Mouse (Mus musculus) ES-E14 (cell line): ENCODE data around the gene Rrnad1. TPM values are rescaled to one million over a fixed set of nuclear protein-coding genes. Genes with fewer than 3 reads are reported as not detected.

Source experiments
- DNase-seq: peaks from one replicate; pipeline ENCODE4 v3.0.0-alpha.2; 2013; ENCODE audit warnings: low read depth, low spot score
- H3K27ac ChIP-seq: 2 replicates; pipeline ENCODE4 v1.5.1; 2012; ENCODE audit warnings: low read depth, mild to moderate bottlenecking, low read length, moderate library complexity, mixed read lengths; ENCODE audit not compliant: poor library complexity, insufficient read depth, severe bottlenecking
- H3K36me3 ChIP-seq: 2 replicates; pipeline ENCODE4 v1.6.1; 2012; ENCODE audit warnings: mild to moderate bottlenecking, low read length, moderate library complexity, mixed read lengths; ENCODE audit not compliant: control insufficient read depth, poor library complexity, insufficient read depth, severe bottlenecking
- H3K4me1 ChIP-seq, 2 experiments: fragments of 150-350 bp in 1 of 2; sonication (generic) in 1 of 2; 2 replicates each; pipeline ENCODE4 v1.6.1; 2012; ENCODE audit warnings: low read length in 2 of 2, mild to moderate bottlenecking in 1 of 2, mixed read lengths in 1 of 2; ENCODE audit not compliant: control insufficient read depth in 2 of 2, insufficient read depth in 2 of 2, poor library complexity in 1 of 2
- H3K4me3 ChIP-seq, 2 experiments: fragments of 150-350 bp in 1 of 2; sonication (generic) in 1 of 2; 2 replicates each; pipeline ENCODE4 v1.5.1; 2012; ENCODE audit warnings: low read length in 2 of 2, low read depth in 1 of 2, mild to moderate bottlenecking in 1 of 2, mixed read lengths in 1 of 2; ENCODE audit not compliant: insufficient read depth in 1 of 2, poor library complexity in 1 of 2, severe bottlenecking in 1 of 2
- H3K9ac ChIP-seq: 2 replicates; pipeline ENCODE4 v1.6.1; 2012; ENCODE audit warnings: low read depth, mild to moderate bottlenecking, low read length, mixed read lengths; ENCODE audit not compliant: poor library complexity, insufficient read depth, severe bottlenecking
- H3K9me3 ChIP-seq: fragments of 150-350 bp; sonication (generic); 2 replicates; pipeline ENCODE4 v1.6.1; 2012; ENCODE audit warnings: low read depth, mild to moderate bottlenecking, low read length; ENCODE audit not compliant: control insufficient read depth, insufficient read depth
- CHD2 ChIP-seq: IDR thresholded peaks from 2 replicates; pipeline ENCODE4 v1.6.1; 2014; ENCODE audit warnings: mild to moderate bottlenecking, low read depth, low read length, inconsistent platforms
- HCFC1 ChIP-seq: IDR thresholded peaks from 2 replicates; pipeline ENCODE4 v1.6.1; 2012; ENCODE audit warnings: low read length, inconsistent platforms, borderline replicate concordance; ENCODE audit not compliant: insufficient read depth
- MAFK ChIP-seq: IDR thresholded peaks from 2 replicates; pipeline ENCODE4 v1.6.1; 2014; ENCODE audit warnings: mild to moderate bottlenecking, low read depth, low read length, inconsistent platforms; ENCODE audit not compliant: insufficient read depth
- ZC3H11A ChIP-seq: IDR thresholded peaks from 2 replicates; pipeline ENCODE4 v1.6.1; 2012; ENCODE audit warnings: low read depth, mild to moderate bottlenecking, inconsistent platforms, low read length, borderline replicate concordance
- ZNF384 ChIP-seq: IDR thresholded peaks from 2 replicates; pipeline ENCODE4 v1.6.1; 2012; ENCODE audit warnings: low read depth, low read length, inconsistent platforms
- in situ Hi-C, 2 experiments: fragments of 600-800 bp; cut with MboI; formaldehyde crosslinking; loops; one replicate each; pipeline ENCODE4 v1.15.1; 2025; ENCODE audit warnings: low sequenced_read_pairs in 2 of 2, inconsistent platforms in 1 of 2; ENCODE audit not compliant: unreplicated experiment in 2 of 2
- total RNA-seq: library from RNA; depleted of rRNA; stranded (reverse); fragments of 300-350 nt; gene quantifications from 2 replicates; pipeline ENCODE4 v1.2.3, GENCODE M21; 2012

Rrnad1 gene
- total RNA-seq, 1 experiment = 22.0 TPM

DNA sequence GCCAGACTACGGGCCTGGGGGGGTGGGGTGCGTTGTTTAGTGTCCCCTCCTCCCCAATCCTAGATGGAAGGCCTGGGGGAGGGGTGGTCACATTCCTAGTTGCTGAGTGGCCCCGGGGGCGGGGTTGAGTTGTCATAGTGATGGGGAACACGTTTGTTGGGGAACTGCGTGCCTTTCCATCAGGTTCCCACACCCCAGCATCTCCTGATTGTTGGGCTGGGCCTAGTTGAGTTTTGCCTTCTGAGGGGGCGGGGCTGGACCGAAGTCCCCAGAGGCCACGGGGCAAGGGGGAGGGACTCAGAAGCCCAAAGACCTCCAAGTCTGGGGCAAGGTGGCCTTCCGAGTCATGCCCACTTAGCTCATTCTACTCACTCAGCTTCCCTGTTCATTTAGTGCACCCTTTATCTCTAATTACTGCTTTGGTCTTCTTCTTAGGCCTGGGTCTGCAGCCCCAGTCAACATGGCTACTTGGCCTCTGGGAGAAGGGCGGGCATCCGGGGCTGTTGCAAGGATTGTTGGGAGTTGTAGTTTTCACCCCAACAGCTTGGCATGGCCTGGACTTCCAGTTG, 19.9 kb downstream of the Rrnad1 start:
- in situ Hi-C loops = no loop called here
- peak overlapping the region; percentile 89 for H3K27ac ChIP-seq

DNA sequence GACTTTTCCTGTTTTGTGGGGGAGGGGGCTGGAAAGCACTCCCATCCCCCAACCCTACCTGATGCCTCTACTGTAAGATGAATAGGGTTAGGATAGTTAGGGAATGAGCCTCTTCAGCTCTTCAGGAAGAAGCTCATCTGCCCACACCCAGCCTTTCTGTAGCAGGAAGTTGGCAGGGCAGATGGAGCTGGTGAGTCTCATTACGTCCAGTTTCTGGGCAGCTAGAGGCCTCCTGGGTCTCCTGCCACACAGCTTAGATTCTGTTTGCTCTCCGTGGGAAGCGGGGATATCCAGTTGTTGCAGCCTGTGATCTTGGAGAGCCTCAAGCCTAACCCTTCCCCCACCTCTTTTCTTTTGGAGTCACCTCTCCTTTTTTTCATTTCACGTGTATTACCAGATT, 20.6 kb downstream of the Rrnad1 start:
- DNase-seq = no peak
- peak overlapping the region; percentile 47 to 78 for H3K4me3 ChIP-seq
- H3K4me1 ChIP-seq = peaks cover 13 to 18% of the 10 kb centered on the region in 2 experiments
- H3K9ac ChIP-seq = peak overlapping the region; percentile 67
- peaks cover 28% of the 10 kb centered on the region for H3K36me3 ChIP-seq
- peak overlapping the region; percentile 89 for H3K27ac ChIP-seq
- no peaks in the 10 kb centered on the region for H3K9me3 ChIP-seq
- in situ Hi-C loops = no loop called here
- no peak for TF ChIP-seq ZNF384

More for the DNA sequence above, 19.9 kb downstream of the Rrnad1 start:
- Histone ChIP-seq H3K9ac (peak overlapping the region; percentile 67), H3K9me3 (no peaks in the 10 kb centered on the region), H3K36me3 (peaks cover 32% of the 10 kb centered on the region), H3K4me1 (peaks cover 13 to 18% of the 10 kb centered on the region in 2 experiments), H3K4me3 (peak overlapping the region; percentile 78 to 87)
- TF ChIP-seq CHD2 (no peak; the same call in 1 of the 2 replicates), HCFC1 (peak; percentile 92), ZNF384 (no peak), MAFK (no peak)
- DNase-seq = peak; percentile 94

DNA sequence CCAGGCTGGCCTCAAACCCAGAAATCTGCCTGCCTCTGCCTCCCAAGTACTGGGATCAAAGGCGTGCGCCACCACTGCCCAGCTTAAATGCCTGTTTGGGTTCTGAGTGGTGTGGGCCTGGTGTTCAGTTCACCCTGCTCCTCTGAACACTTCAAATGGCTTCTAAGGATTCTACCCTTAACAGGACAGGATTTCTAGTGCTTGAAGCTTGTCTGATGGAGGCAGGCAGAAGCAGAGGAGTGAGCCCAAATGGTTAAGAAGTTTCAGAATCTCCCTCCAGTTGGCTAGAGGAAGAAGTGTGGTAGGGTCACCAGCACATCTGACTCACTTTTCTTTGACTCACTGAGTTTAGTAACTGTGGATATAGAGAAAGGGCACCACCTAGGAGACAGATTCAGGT, 21.1 kb downstream of the Rrnad1 start:
- H3K4me3 ChIP-seq = peak overlapping the region; percentile 47 to 78; a peak in 3 of 4 replicates
- H3K9ac ChIP-seq = peak overlapping the region; percentile 46; the same call in 1 of the 2 replicates
- peak overlapping the region; percentile 89 for H3K27ac ChIP-seq
- H3K9me3 ChIP-seq = no peaks in the 10 kb centered on the region
- peaks cover 24% of the 10 kb centered on the region for H3K36me3 ChIP-seq
- no peak for TF ChIP-seq ZNF384
- no peak for TF ChIP-seq ZC3H11A
- TF ChIP-seq MAFK = no peak
- no peak for TF ChIP-seq HCFC1
- TF ChIP-seq CHD2 = no peak
- H3K4me1 ChIP-seq = peaks cover 13 to 18% of the 10 kb centered on the region in 2 experiments
- DNase-seq = no peak
- in situ Hi-C loops = no loop called here

DNA sequence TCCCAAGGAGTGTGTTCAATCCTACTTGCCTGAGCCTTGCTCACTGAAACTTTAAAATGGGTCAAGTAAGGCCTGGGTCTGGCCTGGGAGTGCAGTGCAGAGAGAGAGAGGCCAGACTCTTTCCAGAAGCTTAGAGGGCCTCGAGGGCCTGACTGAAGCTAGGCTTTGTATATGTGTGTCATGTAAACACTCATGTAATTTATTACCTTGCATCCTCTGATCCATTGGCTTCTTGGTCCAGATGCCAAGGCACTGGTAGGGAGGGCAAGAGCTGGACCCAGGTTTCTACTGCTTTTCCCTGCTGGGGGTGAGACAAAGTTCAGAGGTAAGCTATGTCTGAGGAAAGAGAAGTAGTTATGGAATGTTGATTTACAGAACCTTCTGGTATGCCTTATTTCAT, 22.6 kb downstream of the Rrnad1 start:
- in situ Hi-C loops = no loop called here
- H3K4me1 ChIP-seq = peaks cover 12 to 13% of the 10 kb centered on the region in 2 experiments

More for the DNA sequence above, 22.6 kb downstream of the Rrnad1 start:
- Histone ChIP-seq H3K27ac (peak overlapping the region; percentile 95), H3K36me3 (peaks cover 10% of the 10 kb centered on the region; the same call in 1 of the 2 replicates), H3K9me3 (no peaks in the 10 kb centered on the region), H3K4me3 (peak overlapping the region; percentile 79 to 97), H3K9ac (peak overlapping the region; percentile 100)
- TF ChIP-seq ZC3H11A (no peak), HCFC1 (no peak), MAFK (no peak), ZNF384 (no peak), CHD2 (no peak)
- DNase-seq = no peak
